Mouse (Mus musculus): ENCODE results near the gene D630003M21Rik.
A peak's percentile ranks its signal among the peaks of the same experiment; 100 is the strongest.

The D630003M21Rik gene

DNA sequence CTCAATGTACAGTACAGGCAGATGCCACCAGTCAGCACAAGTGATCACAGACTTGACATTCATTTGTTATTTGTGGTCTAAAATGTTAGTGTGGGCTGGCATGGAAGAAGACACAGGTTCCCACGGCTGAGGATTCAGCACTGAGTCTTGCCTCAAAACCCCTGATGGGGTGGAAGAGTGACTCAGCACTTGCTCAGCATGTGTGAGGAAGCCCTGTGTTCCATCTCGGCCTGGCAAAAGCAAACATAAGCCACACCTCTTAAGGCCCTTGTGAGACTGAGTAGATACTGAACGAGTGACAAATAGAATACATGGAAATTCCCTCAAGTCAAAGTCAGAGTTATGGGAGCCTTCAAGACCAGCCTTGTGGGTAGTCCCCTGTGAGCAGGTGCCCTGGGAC is 4.1 kb upstream of the D630003M21Rik start:
- DNase-seq, result no peak

DNA sequence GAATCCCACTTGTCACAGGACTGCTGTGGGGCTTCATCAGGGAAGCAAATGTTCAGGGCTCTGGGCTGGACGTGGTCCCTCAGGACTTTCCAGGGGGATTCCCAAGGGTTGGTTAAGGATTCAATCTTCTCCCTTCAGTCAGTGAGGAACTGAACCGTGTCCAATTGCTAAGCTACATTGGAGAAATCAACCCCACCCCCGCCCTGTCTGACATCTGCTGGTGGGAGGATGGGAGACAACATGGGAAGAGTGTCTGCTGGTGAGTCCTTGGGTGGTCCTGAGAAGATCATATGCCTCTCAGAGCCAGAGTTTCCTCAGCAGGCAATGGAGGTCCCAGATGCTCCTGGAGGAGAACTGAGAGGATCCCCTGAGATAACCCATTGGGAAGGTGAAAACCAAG is 3.4 kb upstream of the D630003M21Rik start:
- no peak for DNase-seq

DNA sequence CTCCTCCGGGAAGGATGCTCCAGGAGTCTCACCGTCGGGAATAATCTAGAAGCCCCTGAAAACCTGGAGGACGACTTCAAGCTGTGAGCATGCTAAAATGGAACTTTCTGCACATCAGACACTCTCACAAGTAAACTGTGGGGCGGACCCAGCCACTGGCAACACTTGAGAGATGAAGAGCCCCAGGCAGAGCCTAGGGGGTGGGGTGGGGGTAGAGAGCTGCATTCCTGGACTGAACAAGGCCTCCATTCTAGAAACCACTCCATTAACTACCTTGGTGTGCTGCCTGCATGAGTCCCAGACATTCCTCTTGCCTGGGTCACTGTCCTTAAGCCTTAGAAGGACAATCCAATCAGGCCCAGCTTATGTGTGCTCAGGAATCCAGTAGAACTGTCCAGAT is 2.0 kb upstream of the D630003M21Rik start:
- DNase-seq, result no peak

DNA sequence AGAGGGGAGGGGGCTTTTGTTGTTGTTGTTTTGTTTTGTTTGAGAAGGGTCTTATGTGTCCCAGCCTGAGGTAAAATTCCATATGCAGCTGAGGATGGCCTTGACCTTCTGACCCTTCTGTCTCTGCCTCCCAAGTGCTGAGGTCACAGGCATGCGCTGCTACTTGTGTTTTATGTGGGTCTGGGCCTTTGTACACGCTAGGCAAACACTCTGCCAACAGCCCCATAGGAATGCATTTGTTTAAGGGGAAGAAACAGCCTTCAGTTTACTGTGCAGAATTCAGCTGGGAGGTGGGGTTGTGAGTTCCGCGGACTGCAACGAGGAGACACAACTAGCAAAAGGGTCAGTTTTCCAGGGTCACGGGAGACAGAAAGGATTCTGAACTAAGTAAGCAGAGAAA is 1.6 kb upstream of the D630003M21Rik start:
- DNase-seq, result no peak

DNA sequence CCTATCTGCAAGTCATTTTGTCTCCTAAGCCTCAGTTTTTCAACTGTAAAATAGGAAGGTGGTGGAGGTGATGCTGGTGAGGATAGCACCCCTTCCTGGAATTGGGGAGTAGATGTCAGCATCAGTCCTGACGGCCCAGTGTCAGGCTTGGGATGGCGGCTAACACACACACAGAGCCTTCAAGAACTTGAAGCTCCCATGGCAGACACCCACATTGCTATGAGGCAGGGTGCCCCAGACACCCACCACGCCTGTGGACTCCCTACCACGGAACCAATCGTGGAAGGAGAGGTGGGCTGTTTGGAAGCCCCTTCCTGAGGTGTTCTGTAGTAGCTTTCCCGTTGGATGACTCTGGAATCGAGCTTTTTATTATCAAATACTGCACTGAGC is 476 bp upstream of the D630003M21Rik start:
- no peak for DNase-seq

DNA sequence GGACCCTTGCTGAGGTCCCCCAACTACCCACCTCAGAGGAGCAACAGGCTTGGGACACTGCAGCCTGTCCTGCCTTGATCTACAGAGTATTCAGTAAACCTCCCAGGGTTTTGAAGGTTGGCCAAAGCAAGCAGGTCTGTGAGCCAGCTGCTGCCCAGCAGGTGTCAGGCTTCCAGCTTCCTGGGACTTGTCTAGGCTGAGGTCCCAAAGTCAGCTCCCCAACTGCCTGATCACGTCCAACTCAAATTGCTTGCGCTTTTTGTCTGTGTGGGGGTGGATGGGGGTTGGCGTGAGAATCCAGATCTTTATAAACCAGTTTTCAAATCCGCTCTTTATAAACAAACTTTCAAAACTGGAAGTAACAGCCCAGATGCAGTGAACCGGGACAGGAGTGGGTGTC is 3.7 kb downstream of the D630003M21Rik start:
- DNase-seq, result peak; percentile 71

DNA sequence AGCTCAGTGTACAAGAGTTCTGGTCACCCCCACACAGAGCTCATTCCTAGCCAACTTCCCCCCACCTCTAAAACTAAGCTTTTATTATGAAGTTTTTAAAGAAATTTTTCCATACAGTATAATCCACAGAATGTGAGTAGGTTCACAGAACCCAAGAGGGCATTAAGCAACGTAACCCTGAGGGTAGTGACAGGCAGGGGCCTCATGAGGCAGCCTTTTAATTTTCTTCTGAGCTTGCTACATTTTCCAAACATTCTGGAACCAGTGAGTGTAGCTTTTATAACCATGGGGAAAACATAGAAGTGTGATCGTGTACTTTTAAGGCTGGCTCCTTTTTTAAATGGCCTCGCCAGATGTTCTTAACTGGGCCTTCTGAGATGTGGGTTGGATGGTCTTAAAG is 5.5 kb downstream of the D630003M21Rik start:
- DNase-seq, result no peak

DNA sequence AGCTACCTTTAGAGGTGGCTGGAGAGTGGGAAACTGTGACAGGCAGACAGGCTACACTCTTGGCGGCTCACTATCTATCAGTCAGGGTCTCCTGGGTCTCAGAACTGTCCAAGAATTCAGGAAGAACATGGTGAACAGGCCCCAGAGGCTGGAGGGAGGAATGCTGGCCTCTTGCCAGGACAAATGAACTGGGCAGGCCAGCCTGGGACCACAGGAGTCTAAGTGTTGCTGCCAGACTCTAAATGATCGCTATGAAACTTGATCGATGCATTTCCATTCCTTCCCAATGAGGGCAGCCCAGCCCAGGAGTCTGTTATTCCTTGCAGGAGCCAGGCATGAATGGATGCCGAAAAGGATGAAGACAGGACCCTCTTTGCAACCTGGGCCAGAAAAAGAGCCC is 6.4 kb downstream of the D630003M21Rik start:
- peak; percentile 60 for DNase-seq

DNA sequence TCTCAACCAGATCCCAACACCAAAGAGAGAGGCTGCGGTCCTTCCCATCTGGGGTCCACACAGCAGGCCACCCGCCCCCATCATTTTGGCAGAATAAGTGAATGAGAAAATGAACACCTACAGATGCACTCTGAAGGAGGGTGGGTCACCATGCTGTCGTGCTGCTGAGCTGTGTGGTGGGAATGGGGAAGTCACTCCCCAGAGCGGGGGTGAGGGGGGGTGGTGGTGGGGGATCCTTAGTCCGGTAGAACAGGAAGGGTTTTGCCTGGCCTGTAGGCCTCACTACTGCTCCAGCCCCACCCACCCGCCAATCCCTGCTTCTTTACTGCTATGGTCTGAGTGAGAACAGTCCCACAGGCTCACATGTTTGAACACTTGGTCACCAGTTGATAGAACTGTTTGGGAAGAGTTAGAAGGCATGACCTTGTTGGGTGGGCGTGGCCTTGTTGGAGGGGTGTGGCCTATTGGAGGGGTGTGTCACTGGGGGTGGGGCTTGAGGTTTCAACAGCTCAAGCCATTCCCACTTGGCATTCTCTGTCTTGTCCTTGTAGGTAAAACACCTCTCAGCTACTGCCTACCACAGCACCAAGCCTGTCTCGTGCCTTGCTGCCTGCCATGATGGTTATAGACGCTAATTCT is 7.5 kb downstream of the D630003M21Rik start:
- no peak for DNase-seq

DNA sequence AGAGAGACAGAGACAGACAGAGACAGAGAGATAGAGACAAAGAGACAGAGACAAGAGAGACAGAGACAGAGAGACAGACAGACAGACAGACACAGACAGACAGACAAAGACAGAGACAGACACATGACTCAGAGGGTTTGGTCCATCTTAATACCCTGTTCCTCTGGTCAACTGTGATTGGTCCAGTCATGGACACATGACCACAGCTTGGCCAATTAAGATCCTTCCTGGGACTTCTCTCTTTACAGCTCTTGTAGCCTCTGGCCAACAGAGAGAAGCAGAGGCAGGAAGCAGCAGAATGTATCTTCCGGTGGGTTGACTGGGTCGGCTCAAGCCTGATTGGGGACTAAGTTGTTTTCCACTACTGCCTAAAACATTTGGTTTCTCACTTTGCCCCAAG is 9.5 kb downstream of the D630003M21Rik start:
- no peak for DNase-seq

DNA sequence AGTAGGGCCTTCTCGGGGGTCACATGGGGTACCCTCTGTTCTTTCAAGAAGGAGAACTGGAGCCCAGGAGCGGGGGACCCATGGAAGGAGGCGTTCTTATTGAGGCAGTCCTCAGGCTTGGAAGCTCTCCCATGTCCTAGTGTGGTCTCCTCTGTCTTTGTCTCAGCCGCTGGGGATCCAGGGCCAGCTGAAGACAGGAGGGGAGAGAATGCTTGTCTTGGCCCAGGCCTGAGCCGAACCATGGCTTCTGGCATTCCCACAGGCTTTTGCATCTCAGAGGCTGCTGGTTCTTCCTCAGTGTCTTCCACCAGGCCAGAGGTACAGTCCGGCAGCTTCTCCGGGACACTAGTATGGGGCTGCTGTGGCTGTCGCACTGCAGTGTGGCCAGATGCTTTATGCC is 12.5 kb downstream of the D630003M21Rik start:
- DNase-seq, result peak; percentile 34

DNA sequence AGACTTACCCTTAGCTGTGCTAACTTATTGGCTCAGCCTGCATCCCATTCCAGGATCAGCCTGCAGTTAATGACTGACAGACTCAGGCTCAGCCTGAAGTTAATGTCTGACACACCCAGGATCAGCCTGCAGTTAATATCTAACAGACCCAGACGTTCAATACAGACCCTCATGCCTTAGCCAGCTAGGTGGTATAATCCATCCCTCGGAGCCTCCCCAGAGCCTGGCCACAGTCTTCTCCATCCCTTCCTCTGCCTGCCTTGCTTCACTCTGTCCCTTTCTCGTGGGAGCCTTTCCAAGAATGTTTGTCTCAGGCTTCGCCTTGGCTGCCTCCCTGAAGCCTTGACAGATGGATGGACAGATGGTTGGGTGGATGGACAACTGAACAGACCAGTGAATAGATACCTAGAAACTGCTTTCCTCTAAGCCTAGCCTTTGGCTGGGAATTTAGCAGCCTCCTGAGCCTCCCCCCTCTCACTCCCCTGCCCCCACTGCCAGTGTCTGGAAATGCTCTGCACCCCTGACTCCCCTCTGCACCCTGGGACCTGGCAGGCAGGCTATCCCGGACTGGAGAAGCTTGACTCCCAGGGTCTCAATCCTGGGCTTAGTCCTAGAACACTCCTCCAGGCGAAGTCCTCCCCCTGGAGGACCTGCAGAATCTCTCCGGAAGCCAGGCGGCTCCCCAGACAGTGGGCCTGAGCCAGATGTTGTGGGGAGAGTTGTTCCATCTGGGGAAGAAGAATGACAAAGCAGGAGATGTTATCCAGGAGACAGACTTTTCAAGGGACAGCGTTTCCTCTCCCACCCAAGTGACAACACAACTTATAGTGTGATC is 13.5 kb downstream of the D630003M21Rik start:
- DNase-seq, result peak; percentile 68

DNA sequence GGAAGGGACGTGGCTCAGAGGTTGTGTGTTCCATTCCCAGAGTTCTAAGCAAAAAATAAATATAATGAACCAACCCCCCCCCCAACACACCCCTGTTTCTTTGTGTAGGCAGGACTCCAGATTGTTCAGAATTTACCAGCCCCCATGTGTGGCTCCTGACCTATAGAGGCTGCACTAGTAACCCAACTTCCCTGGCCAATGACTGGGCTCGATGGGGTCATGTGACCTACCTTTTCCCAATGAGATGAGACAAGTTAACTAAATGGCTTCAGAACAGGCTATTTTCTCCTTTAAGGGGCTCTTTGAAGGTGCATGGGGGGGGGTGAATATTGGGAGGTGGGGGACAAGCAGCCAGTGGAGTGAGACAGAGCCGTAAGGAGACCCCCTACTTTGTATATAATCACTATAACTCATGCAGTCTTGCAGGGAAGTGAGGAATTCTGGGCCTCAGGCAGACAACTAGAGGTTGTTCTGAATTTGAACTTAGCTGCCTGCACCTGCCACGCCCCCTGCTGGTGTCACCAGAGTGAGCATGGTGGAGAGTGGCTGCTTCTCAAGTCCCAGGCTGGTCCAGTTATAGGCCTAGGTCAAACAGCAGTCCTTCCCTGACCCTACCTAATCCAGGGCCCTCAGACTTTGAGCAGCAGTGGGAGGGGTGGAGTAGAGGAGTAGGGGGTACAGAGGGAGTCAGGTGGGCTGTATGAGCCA is 17.1 kb downstream of the D630003M21Rik start:
- DNase-seq, result no peak

DNA sequence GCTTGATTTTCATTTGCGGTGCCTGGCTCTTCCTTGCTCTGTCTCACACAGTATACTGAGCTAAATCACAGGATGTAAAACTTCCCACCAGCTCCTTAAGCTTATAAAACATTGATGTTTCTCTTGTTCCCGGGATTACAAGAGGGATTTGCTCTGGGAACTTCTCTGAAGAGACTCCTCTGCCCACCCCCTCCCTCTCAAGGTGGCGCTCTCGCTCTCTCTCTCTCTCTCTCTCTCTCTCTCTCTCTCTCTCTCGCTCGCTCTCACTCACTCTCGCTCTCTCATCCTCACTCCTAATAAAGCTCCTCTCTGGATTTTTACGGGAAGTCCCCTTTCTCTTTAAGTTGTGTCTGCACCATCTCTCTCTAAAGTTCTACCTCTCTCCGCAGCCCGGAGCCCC is 18.1 kb downstream of the D630003M21Rik start:
- no peak for DNase-seq

DNA sequence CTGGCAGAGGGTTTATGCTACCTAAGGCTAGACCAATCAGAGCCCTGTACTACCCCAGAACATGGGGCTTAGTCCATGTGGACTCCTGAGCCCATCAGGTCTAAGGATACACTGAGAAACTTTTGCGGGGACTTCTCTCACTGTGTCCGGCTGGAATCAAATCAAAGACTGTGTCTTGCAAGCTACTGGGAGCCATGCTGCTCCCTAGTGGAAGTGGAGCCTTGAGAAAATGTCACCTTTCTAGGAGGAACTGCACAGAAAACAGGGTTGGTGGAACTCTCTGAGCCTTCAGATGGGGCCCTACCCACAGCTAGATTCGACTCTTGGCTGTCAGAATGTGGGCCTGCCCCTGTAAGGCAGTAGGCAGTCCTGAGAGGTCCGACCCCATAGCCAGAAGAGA is 18.5 kb downstream of the D630003M21Rik start:
- peak; percentile 43 for DNase-seq

DNA sequence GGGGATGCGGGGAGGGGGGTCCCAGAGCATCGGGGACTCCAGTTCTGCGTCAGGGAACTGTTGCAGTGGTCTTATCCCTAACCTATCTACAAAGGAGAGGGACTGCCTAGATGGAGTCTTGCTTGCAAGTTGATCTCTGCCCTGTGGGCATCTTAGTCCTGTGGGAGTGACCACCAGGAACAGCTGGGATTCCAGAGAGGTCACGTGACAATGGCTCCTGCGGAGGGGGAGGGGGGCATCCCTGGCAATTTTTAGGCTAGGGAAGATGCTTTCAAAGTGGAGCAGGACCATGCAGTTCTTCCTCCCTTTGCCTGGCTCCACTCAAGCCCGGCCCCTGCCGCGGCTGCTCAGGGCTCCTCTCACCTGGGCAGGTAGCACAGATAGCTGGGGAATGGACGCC is 19.2 kb downstream of the D630003M21Rik start:
- DNase-seq, result peak; percentile 35

DNA sequence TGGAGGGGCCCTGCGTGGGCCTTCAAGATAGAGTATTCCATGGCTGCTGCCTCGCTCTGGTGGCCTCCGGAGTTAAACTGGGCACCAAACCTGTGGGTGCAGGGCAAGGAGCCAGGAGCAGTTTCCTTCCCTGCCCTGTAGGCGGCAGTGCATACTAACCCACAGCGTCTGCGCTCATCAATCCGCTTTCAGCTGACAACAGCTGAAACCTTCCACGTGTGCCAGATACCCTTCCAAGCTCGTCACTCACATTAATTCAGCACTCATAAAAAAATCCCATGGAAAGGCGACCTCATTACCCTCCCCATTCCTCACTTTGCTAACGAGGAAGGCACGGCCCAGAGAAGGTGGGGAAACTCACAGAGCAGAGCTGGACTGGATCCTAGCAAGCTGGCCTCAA is 21.2 kb downstream of the D630003M21Rik start:
- peak; percentile 85 for DNase-seq

DNA sequence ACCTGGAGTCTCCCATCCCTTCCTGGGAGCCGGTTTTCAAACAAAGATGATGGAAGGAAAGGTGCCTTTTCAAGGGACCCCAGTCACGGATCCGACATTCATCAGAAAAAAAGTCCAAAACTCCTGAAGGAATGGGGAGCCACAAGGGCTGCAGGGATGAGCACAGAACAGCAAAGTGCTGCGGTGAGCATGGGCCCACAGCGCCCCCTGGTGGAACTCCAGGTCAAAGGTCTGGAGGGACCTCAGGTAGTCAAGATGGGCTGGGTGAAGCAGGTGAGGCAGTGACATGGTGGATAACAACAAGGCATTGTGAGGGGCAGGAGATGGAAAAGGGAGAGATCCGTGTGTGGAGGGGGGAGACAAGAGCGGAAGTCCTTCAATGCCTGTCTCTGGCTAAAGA is 24.9 kb downstream of the D630003M21Rik start:
- peak; percentile 84 for DNase-seq

DNA sequence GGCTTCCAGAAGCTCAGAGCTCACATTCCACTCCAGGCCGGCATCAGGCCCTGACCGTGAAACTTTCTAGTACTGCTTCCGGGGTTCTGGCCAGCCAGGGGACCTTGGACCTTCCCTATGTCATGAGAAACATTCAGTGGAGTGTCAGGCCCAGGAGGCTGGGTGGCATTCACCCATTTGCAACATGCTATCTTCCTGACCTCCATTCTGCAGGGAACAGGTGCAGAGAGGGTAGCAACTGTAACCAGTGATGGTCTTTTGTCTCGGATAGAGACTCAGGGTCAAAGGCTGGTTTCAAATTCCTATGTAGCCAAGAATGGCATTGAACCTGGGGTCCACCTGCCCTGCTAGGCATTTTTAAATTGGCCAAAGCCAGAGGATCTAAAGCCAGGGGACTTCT is 25.3 kb downstream of the D630003M21Rik start:
- no peak for DNase-seq

DNA sequence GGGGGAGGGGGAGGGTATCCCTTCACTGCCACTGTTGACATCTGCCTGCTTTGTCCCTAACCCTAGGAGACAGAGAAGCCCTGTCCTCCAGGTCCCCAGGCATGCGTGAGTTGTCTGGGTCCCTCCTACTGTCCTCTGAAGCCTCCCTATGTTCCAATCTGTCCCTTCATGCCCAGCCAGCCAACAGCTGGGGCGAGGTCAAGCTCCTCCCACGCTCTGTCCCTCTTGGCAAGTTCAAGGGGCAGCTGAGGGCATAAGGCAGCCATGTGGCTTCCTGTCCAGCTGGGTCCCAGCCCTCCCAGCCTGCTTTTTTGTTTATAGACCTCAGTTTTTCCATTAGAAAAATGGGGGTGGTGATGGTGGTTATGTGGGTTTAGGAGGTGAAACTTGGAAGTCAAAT is 29.7 kb downstream of the D630003M21Rik start:
- DNase-seq, result peak; percentile 42

DNA sequence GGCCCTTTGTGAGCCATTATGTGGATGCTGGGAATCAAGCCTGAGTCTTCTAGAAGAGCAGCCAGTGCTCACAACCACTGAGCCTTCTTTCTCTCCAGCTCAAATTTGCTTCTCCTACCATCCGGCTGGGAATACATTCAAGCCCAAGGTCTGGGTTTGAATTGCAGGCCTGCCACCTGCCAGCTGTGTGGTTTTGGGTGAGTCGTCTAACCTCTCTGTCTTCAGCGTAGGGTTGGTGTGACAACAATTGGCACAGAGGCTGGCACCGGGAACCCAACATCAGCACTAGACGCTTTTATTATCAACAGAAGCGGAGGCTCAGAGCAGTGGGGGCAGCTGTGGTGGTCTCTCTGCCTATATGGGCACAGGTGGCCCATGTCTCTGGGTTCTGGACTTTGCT is 30.2 kb downstream of the D630003M21Rik start:
- no peak for DNase-seq

DNA sequence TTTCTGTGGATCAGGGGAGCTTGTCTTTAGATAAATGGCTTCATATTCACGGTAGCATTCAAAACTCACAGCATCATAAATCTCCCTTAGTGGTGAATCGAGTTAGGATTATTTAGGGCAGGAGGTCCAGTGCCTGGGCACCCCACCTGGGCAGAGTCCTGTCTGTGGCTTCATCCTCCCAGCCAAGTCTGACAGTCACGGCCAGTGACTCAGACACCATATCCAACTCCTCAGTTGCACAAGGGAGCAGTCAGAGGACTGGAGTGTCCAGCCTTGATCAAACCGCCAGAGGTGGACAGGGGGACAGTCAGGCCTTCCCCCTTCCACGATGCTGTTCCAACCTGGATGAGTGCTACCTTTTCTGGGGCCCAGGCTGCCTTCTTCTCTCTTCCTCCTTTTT is 31.1 kb downstream of the D630003M21Rik start:
- no peak for DNase-seq

DNA sequence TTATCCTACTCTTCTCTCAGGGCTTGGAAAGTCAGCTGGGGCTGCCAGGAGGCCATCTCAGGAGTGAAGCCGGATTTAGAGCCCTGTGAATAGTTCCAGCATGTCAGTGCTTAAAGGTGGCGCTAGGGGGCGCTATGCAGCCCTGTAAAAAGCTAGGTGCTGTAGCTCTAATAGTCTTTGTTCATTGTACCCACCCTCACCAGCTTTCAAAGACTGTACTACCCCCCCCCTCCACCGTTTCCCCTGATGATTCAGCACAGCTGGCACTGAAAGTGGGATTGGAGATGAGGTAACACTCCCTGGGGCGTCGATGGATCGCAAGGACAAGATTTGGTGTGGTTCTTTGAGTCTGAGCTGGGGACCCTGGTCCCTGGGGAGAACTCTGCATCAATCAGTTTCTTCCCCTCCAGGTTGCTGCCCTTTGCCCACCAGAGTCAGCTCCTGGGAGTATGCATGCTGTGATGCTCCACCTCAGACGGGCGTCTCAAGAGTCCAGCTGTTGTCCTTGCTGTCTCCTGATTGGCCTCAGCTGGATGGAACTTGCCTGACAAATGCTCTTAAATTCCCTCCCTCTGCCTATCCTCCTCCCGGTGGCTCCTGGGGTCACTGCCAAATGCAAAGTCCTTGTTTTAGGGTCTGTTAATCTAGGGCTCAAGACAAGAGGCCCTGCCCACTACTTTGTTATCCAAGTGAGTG is 33.9 kb downstream of the D630003M21Rik start:
- peak; percentile 52 for DNase-seq

All from kidney, postnatal 14 days (tissue).